Mouse (Mus musculus): ENCODE data around the gene Prim1.
A peak's percentile ranks its signal among the peaks of the same experiment; 100 is the strongest.
"Not testable (repeated sequence)": the region's sequence is repeated elsewhere in the genome, so short reads cannot be mapped to it uniquely, and the experiment has no call there.

The Prim1 gene

GRCm38 (mm10) chr10:128037921-128038320 lies 23.0 kb downstream of the Prim1 start:
- no peak for DNase-seq (ENCODE audit: low spot score)

DNA sequence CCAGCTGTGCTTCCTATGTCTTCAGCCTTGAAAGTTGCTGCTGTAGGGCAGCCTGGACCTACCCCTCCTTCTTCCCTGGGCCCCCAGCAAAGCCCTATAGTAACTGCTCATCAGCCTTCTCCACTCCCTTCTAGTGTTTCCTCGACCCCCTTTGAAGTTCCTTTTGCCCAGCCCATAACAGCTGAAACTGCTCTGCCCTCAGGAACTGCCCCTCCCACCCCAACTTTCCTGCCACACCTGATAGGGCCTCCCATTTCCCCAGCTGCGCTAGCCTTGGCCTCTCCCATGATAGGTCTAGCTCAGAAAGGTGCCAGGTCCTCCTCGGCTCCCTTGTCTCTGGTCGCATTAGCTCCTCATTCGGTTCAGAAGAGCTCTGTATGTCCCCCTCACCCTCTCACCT lies 24.2 kb downstream of the Prim1 start:
- no peak for DNase-seq (ENCODE audit: low spot score)

DNA sequence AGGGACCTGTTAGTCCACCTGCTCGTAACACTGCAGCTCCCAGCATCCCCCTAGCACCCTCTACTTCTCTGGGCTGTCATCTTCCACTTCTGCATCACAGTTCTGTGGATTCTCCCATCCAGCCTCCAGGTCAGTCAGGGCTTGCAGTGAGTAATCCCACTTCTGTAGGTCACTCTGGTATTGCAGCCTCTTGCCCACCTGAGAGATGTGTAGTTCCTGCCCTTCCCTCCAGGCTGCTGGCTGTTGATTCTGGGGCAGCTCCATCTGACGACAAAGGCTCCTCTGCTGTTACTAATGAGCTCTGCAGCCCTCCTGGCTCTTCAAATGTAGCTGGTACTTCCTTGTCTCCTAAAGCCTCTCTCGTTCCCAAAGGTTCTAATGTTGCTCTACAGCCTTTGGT lies 24.9 kb downstream of the Prim1 start:
- no peak for DNase-seq (ENCODE audit: low spot score)

- DNase-seq (ENCODE audit: low spot score) = no peak
These were observed 25.3 kb downstream of the Prim1 start for GRCm38 (mm10) chr10:128040293-128040692.

- DNase-seq (ENCODE audit: low spot score) = no peak
These were observed 26.7 kb downstream of the Prim1 start for GRCm38 (mm10) chr10:128041636-128042035.

- no peak for DNase-seq (ENCODE audit: low spot score)
These were observed 27.5 kb downstream of the Prim1 start for GRCm38 (mm10) chr10:128042466-128042865.

- no peak for DNase-seq (ENCODE audit: low spot score)
These were observed 28.3 kb downstream of the Prim1 start for GRCm38 (mm10) chr10:128043041-128043835.

DNA sequence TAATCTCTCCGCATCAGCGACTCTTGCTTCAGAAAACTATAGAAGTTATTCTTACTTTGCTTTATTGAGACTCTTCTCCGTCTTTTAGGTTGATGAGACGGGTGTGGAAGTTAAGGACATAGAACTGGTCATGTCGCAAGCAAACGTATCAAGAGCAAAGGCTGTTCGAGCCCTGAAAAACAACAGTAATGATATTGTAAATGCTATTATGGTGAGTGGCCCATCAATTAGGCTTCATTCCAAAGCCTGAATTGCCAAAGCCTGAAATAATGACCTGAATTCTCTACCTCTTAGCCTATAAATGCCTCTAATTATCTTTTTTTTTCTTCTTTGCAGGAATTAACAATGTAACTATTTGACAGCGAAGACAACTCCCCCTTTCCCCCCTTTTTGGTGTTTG lies 33.2 kb downstream of the Prim1 start:
- DNase-seq (ENCODE audit: low spot score) = no peak

- no peak for DNase-seq (ENCODE audit: low spot score)
These were observed 34.8 kb downstream of the Prim1 start for GRCm38 (mm10) chr10:128049741-128050140.

DNA sequence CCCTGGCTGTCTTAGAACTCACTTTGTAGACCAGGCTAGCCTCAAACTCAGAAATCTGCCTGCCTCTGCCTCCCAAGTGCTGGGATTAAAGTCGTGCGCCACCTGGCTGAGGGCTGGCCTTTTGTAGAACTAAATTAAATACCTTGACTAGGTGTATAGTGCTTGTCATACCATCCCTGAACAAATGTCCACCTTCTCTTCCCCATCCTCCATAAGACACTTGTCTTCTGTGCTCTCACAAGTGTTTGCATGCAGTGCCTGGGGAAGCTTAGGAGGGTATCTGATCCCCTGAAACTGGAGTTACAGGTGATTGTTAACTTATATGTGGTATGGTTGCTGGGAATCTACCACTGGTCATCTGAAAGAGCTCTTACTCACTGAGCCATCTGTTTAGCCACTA lies 35.4 kb downstream of the Prim1 start:
- no peak for DNase-seq (ENCODE audit: low spot score)

GRCm38 (mm10) chr10:128051589-128051988 lies 36.6 kb downstream of the Prim1 start:
- DNase-seq (ENCODE audit: low spot score) = no peak

GRCm38 (mm10) chr10:128052136-128052535 lies 37.2 kb downstream of the Prim1 start:
- DNase-seq (ENCODE audit: low spot score) = not testable (repeated sequence)

GRCm38 (mm10) chr10:128053001-128053400 lies 38.0 kb downstream of the Prim1 start:
- DNase-seq (ENCODE audit: low spot score) = no peak

- DNase-seq (ENCODE audit: low spot score) = no peak
These were observed 43.2 kb downstream of the Prim1 start for GRCm38 (mm10) chr10:128058184-128058583.

DNA sequence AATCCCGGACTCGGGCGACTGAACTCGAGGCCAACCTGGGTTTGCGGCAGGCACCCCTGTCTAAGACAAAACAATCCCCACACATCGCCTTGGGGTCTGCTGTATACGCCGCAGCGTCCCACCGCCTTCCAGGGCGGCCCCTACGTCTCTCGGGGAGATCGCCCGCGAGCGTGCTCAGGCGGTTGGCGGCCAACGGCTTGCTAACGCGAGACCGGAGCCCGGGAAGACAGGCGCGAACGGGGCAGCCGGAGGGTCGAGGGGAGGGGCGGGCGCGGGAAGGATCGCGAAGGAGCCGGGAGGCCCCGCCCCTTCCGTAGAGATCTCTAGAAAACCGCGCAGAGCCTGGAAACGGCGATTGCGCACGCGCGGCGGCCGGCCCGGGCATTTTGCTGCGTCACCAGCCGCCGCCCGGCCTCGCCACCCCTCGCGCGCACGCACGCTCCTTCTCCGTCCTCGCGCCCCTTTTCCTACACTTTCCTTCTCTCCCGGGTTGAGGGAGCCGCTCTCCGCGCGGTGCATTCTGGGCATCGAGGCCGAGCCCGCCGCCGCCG lies 43.7 kb downstream of the Prim1 start, which contains the start of gene Ptges3:
Gene Ptges3 (plus strand): TSS at position 354 of the 551 bp plus-strand sequence.
- DNase-seq (ENCODE audit: low spot score) = peak; percentile 93

DNA sequence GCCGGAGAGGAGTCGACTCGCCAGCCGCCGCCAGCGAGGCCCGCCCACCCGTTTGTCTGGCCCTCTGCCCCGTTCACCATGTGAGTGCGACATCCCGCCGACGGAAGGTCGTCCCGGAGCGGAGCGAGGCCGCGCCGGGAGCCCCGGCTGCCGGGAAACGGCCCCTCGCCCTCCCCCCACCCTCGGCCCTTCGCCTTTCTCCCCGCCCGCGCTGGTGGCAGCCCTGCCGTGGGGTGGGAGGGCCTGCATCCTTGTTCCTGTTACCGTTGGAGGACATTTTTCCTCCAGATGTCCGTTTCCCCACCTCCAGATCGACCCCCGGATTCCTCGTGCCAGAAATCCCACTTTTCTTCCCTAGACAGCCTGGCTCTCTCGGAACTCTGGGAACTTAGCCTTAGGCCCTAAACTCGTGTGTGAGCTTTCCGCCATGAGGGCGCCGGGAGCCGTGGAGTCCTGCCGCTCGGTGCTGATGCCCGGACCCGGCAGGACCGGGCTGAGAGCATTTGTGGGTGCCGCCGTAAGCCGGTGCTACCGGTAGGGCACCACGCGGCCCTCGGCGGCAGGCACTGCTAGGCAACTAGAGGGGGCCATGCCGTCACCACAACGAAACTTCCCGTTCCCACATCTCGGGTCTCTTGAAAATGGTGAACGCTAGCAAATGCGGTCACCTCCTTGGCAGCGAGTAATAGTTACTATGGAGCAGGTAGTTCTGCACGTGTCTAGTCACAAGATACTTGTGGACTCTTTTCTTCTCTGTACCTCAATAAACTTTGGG lies 44.4 kb downstream of the Prim1 start:
- no peak for DNase-seq (ENCODE audit: low spot score)

DNA sequence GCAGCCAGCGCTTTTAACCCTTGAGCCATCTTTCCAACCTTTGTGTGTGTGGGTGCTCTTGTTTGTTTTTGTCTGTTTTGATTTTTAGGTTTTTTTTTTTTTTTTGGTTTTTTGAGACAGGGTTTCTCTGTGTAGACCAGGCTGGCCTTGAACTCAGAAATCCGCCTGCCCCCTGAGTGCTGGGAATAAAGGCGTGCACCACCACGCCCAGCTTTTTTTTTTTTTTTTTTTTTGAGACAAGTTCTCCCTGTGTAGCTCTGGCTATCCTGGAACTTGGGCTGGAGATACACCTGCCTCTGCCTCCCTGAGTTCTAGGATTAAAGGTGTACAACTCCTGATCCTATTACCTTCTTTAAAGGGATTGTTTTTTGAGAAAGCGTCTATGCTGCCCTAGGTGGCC lies 46.1 kb downstream of the Prim1 start:
- DNase-seq (ENCODE audit: low spot score) = no peak

- DNase-seq (ENCODE audit: low spot score) = no peak
These were observed 47.4 kb downstream of the Prim1 start for GRCm38 (mm10) chr10:128062221-128062989.

GRCm38 (mm10) chr10:128066072-128066471 lies 51.1 kb downstream of the Prim1 start:
- DNase-seq (ENCODE audit: low spot score) = no peak

GRCm38 (mm10) chr10:128069201-128069600 lies 54.2 kb downstream of the Prim1 start:
- DNase-seq (ENCODE audit: low spot score) = no peak

DNA sequence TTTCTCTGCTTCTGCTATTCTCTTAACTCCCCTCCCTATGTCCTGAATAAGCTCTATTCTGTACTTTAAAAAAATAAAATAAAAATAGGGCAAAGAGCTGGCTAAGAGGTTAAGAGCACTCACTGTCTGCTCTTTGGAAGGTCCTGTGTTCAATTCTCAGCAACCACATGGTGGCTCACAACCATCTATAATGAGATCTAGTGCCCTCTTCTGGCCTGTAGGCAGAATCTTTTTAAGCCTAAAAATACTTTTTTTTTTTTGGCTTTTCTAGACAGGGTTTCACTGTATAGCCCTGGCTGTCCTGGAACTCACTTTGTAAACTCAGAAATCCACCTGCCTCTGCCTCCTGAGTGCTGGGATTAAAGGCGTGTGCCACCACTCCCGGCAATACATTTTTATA lies 55.5 kb downstream of the Prim1 start:
- DNase-seq (ENCODE audit: low spot score) = not testable (repeated sequence)

DNA sequence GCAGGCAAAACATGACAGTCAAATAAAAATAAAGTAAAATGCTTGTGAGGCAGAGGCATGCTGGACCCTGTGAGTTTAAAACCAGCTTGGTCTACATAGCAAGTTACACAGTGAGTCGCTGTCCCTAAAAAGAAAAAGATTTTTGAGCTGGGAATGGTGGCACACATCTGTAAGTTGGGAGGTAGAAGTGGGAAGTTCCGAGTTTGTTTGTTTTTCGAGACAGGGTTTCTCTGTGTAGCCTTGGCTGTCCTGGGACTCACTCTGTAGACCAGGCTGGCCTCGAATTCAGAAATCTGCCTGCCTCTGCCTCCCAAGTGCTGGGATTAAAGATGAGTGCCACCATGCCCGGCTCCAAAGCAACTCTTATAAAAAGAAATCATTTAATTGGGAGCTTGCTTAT lies 63.3 kb downstream of the Prim1 start:
- not testable (repeated sequence) for DNase-seq (ENCODE audit: low spot score)
